Mouse (Mus musculus): ENCODE measurements around the gene Myo9b. TPM values are rescaled to one million over a fixed set of nuclear protein-coding genes. Genes with fewer than 3 reads are reported as not detected.

Myo9b gene
- 57.8 and 74.5 TPM in 2 replicates for polyA plus RNA-seq (2012)

GRCm38 (mm10) chr8:71272286-71273150, at the start of gene Myo9b, which contains the start of gene Haus8:
Gene Myo9b, plus strand, starts transcription at chr8:71272714.
Gene Haus8, minus strand, starts transcription at chr8:71272934.

GRCm38 (mm10) chr8:71366771-71367528, 94.4 kb downstream of the Myo9b start, which contains the start of gene Use1:
Gene Use1, plus strand, starts transcription at chr8:71366848.

GRCm38 (mm10) chr8:71371236-71371848, 98.8 kb downstream of the Myo9b start, which contains the start of gene Ocel1:
Gene Ocel1, plus strand, starts transcription at chr8:71371298.

GRCm38 (mm10) chr8:71381421-71381970, 109.0 kb downstream of the Myo9b start, which contains the start of gene Nr2f6:
Gene Nr2f6, minus strand, starts transcription at chr8:71381960.

GRCm38 (mm10) chr8:71395629-71396028, 123.1 kb downstream of the Myo9b start, which contains the start of gene Ushbp1:
Gene Ushbp1, minus strand, starts transcription at chr8:71395802.

GRCm38 (mm10) chr8:71396639-71397305, 124.3 kb downstream of the Myo9b start, which contains the start of gene Babam1:
Gene Babam1, plus strand, starts transcription at chr8:71396861.

GRCm38 (mm10) chr8:71405401-71406098, 133.0 kb downstream of the Myo9b start, which contains the start of gene Ankle1:
Gene Ankle1, plus strand, starts transcription at chr8:71406010.

Other genes with a start within 250 kb of the Myo9b start
- gene Haus8, start 220 bp downstream of the Myo9b start, polyA plus RNA-seq (2012): 27.3 and 32.7 TPM in 2 replicates
- gene Use1, start 94.1 kb downstream of the Myo9b start, polyA plus RNA-seq (2012): 291 and 315 TPM in 2 replicates
- 24.1 and 32.7 TPM in 2 replicates for gene Ocel1, start 98.6 kb downstream of the Myo9b start, polyA plus RNA-seq (2012)
- gene Nr2f6, start 109.2 kb downstream of the Myo9b start, polyA plus RNA-seq (2012): 25.0 and 27.3 TPM in 2 replicates
- gene Ushbp1, start 123.1 kb downstream of the Myo9b start, polyA plus RNA-seq (2012): not detected in 2 replicates
- gene Babam1, start 124.1 kb downstream of the Myo9b start, polyA plus RNA-seq (2012): 134 and 147 TPM in 2 replicates
- gene Ankle1, start 133.3 kb downstream of the Myo9b start, polyA plus RNA-seq (2012): 25.9 and 26.0 TPM in 2 replicates
- gene Abhd8, start 190.9 kb downstream of the Myo9b start, polyA plus RNA-seq (2012): 39.6 and 48.5 TPM in 2 replicates
- 195 and 205 TPM in 2 replicates for gene Mrpl34, start 192.2 kb downstream of the Myo9b start, polyA plus RNA-seq (2012)
- gene Dda1, start 196.5 kb downstream of the Myo9b start, polyA plus RNA-seq (2012): 224 and 225 TPM in 2 replicates
- 10.6 and 17.2 TPM in 2 replicates for gene Ano8, start 213.2 kb downstream of the Myo9b start, polyA plus RNA-seq (2012)
- 34.8 and 36.4 TPM in 2 replicates for gene Gtpbp3, start 215.4 kb downstream of the Myo9b start, polyA plus RNA-seq (2012)
- 12.9 and 16.5 TPM in 2 replicates for gene Plvap, start 239.0 kb downstream of the Myo9b start, polyA plus RNA-seq (2012)

Data from megakaryocyte-erythroid progenitor cell, adult 5 weeks (primary cell).